Mouse (Mus musculus) kidney, adult 2 months (tissue): ENCODE results near the gene Ace.

Experiments
- CTCF ChIP-seq: fragments of 200-500 bp; conservative IDR thresholded peaks from 2 replicates; pipeline ENCODE4 v1.5.1; 2011; ENCODE audit warnings: low read depth, mild to moderate bottlenecking, control low read depth, low read length, moderate library complexity, mixed read lengths; ENCODE audit not compliant: insufficient read depth, insufficient read length
- POLR2A ChIP-seq: fragments of 200-500 bp; IDR thresholded peaks from one replicate; pipeline ENCODE4 v1.6.1; 2011; ENCODE audit warnings: low read depth, low read length, control low read depth

DNA sequence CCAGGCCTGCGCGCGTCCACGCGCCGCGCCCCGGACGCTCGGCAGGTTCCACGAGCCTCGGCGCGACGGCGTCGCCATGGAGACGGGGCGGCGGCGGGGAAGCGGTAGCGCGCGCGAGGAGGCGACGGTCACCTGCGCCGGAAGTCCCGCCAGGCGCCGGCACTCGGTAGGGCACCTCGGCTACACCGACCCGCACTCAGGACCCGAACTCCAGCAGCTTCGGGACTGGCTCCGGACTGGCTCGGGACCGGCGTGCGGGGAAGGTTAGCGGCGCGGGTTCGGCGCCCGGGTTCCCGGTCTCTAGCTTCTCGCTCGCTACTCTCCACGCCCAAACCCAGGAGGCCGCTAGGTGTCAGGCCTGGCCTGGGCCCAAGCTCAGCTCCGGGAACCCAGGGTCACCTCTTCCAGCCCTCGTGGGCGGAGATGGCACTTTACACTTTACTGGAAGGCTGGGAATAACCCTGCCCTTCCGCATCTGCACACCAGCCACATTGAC lies 23.6 kb upstream of the Ace start:
- peak; percentile 46 for TF ChIP-seq CTCF
- TF ChIP-seq POLR2A: no peak
